Mouse (Mus musculus) CD4-positive, CD25-positive, alpha-beta regulatory T cell, adult 9 weeks (primary cell): ENCODE data around the gene Olfr1271. TPM values are rescaled to one million over a fixed set of nuclear protein-coding genes. Genes with fewer than 3 reads are reported as not detected.

Experiments used
- polyA plus RNA-seq: library from polyadenylated mRNA; unstranded; fragments of 100-300 nt; shearing (Covaris generic); gene quantifications from one replicate; pipeline ENCODE4 v1.2.1, GENCODE M21; 2017

Olfr1271 gene
- polyA plus RNA-seq, result 0.05 TPM

GRCm38 (mm10) chr2:90270932-90271331 is at the start of gene Olfr1271:
TSS of gene Olfr1271 (minus strand) at chr2:90271032.

DNA sequence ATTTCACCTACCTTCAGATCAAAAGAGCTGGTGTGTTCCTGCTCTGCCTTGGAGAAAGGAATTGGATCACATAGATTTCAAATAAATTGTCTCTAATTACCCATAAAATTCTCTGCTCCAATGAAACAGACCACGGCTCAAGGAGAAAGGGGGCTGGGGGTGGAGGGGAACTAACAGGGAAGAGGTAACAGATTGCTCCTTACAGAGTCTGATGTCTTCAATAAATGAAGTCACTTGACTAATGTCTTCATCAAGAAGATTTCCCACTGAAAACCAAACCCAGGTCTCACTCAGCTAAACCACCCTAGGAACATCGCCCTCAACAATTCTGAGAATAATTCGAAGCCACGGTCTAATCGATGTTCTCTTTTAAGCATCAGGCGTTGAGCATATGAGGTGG is 21.9 kb upstream of the Olfr1271 start, which contains the start of gene Olfr1272:
Olfr1272 (minus strand) TSS at position 101 of the 400 bp plus-strand sequence.

DNA sequence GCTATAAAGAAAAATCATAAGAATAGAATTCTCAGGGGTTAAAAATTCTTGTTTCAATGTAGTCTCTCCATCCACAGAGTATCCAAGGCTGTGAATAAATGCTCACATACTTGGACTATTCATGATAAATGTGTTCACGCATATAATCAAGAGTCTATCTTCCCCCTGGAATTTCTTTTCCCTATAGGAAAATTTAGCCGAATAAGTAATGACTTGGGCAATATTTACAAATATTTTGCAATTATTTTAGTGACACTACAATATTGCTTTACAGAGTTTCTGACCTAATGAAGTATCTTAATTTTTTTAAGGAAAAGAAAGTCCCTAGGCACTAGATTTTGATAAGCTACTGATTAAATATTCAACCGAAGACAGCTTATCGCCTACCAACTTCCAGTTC is 13.3 kb downstream of the Olfr1271 start, which contains the start of gene Olfr142:
Olfr142 (minus strand) TSS at position 101 of the 400 bp plus-strand sequence.

DNA sequence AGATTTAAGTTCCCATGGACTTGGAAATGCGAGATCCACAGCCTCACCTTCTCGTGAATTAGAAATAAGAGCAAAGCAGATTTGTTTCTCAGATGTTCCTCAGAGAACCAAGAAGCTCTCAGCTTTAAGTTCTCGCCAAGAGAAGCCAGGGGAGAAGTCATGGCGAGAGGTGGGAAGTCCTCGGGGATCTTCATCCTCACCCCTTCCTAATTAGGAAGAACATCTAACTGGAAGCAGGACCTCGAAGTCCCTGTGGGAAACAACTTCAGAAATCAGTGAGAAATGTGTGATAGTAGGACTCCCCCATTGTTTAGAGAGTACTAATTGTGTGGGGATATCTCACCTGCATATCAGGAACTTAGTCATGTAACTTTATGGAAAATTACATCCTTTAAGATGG is 46.4 kb downstream of the Olfr1271 start, which contains the start of gene Olfr1506:
Olfr1506 (minus strand) TSS at position 101 of the 400 bp plus-strand sequence.

Other genes starting within 250 kb of the Olfr1271 start
- gene Olfr1264, start 245.5 kb downstream of the Olfr1271 start, polyA plus RNA-seq, result not detected
- not detected for gene Olfr1265, start 235.7 kb downstream of the Olfr1271 start, polyA plus RNA-seq
- not detected for gene Olfr140, start 207.4 kb downstream of the Olfr1271 start, polyA plus RNA-seq
- gene Olfr1269, start 149.6 kb downstream of the Olfr1271 start, polyA plus RNA-seq, result not detected
- not detected for gene Olfr32, start 128.7 kb downstream of the Olfr1271 start, polyA plus RNA-seq
- not detected for gene Olfr1270, start 117.9 kb downstream of the Olfr1271 start, polyA plus RNA-seq
- gene Olfr1506, start 46.5 kb downstream of the Olfr1271 start, polyA plus RNA-seq, result not detected
- not detected for gene Olfr142, start 13.4 kb downstream of the Olfr1271 start, polyA plus RNA-seq
- not detected for gene Olfr1272, start 21.8 kb upstream of the Olfr1271 start, polyA plus RNA-seq
- gene Gm13769, start 51.2 kb upstream of the Olfr1271 start, polyA plus RNA-seq, result not detected
- gene Olfr1274-ps, start 127.7 kb upstream of the Olfr1271 start, polyA plus RNA-seq, result not detected